Mouse (Mus musculus): ENCODE measurements at regions not wholly inside any gene's neighbourhood (a gene's known extent, or its start where the extent isn't known, plus 50 kb on each side); places are given as distances from the start of the nearest gene placed in this dataset.

GRCm38 (mm10) chr13:103561795-103562705, 212.4 kb downstream of the Srek1 start:
- Histone ChIP-seq H3K4me2 (replicated peaks; ENCODE audit: low read depth, low read length) (no peak overlapping the region), H3K27ac (ENCODE audit: low read length) (no peak overlapping the region), H3K9ac (replicated peaks; ENCODE audit: low read depth) (no peak overlapping the region), H3K4me3 (ENCODE audit: low read depth, low read length) (no peak overlapping the region), H3K36me3 (ENCODE audit: insufficient read depth, low read length) (no peaks in the 10 kb centered on the region), H3K4me1 (ENCODE audit: insufficient read depth, low read depth, low read length) (no peaks in the 10 kb centered on the region), H3K27me3 (replicated peaks; ENCODE audit: insufficient read depth, low read length) (no peaks in the 10 kb centered on the region), H3K9me3 (ENCODE audit: low read length) (no peaks in the 10 kb centered on the region)
- no peak for ATAC-seq
- TF ChIP-seq CTCF (IDR thresholded peaks at IDR 0.05) = no peak
- no peak for TF ChIP-seq EP300 (IDR thresholded peaks at IDR 0.05)
- no peak for DNase-seq (ENCODE audit: low spot score)
- 76% methylated on average over 26 of the region's 26 CpGs for WGBS

- DNase-seq (ENCODE audit: low spot score) (no peak), ATAC-seq (no peak)
- TF ChIP-seq CTCF (IDR thresholded peaks at IDR 0.05) (no peak), EP300 (IDR thresholded peaks at IDR 0.05) (no peak)
- WGBS = 70% methylated on average over 3 of the region's 3 CpGs
- Histone ChIP-seq H3K36me3 (ENCODE audit: insufficient read depth, low read length) (no peaks in the 10 kb centered on the region), H3K9ac (replicated peaks; ENCODE audit: low read depth) (no peak overlapping the region), H3K27me3 (replicated peaks; ENCODE audit: insufficient read depth, low read length) (no peaks in the 10 kb centered on the region), H3K4me1 (ENCODE audit: insufficient read depth, low read depth, low read length) (no peaks in the 10 kb centered on the region), H3K9me3 (ENCODE audit: low read length) (no peaks in the 10 kb centered on the region), H3K4me3 (ENCODE audit: low read depth, low read length) (no peak overlapping the region), H3K4me2 (replicated peaks; ENCODE audit: low read depth, low read length) (no peak overlapping the region), H3K27ac (ENCODE audit: low read length) (no peak overlapping the region)
These were observed 215.5 kb downstream of the Srek1 start for GRCm38 (mm10) chr13:103558915-103559314.

GRCm38 (mm10) chr13:103539577-103539976, 205.3 kb upstream of the Mast4 start:
- Histone ChIP-seq H3K9ac (replicated peaks; ENCODE audit: low read depth) (no peak overlapping the region), H3K4me3 (ENCODE audit: low read depth, low read length) (no peak overlapping the region), H3K4me2 (replicated peaks; ENCODE audit: low read depth, low read length) (no peak overlapping the region), H3K36me3 (ENCODE audit: insufficient read depth, low read length) (no peaks in the 10 kb centered on the region), H3K27me3 (replicated peaks; ENCODE audit: insufficient read depth, low read length) (no peaks in the 10 kb centered on the region), H3K4me1 (ENCODE audit: insufficient read depth, low read depth, low read length) (no peaks in the 10 kb centered on the region), H3K9me3 (ENCODE audit: low read length) (no peaks in the 10 kb centered on the region), H3K27ac (ENCODE audit: low read length) (no peak overlapping the region)
- WGBS = 66% methylated on average over 10 of the region's 10 CpGs
- DNase-seq (ENCODE audit: low spot score) (no peak), ATAC-seq (no peak)
- no peak for TF ChIP-seq EP300 (IDR thresholded peaks at IDR 0.05)
- TF ChIP-seq CTCF (IDR thresholded peaks at IDR 0.05) = no peak

GRCm38 (mm10) chr13:103513825-103514224, 179.5 kb upstream of the Mast4 start:
- Histone ChIP-seq H3K4me2 (replicated peaks; ENCODE audit: low read depth, low read length) (no peak overlapping the region), H3K9ac (replicated peaks; ENCODE audit: low read depth) (no peak overlapping the region), H3K27ac (ENCODE audit: low read length) (no peak overlapping the region), H3K4me3 (ENCODE audit: low read depth, low read length) (no peak overlapping the region), H3K4me1 (ENCODE audit: insufficient read depth, low read depth, low read length) (no peaks in the 10 kb centered on the region), H3K36me3 (ENCODE audit: insufficient read depth, low read length) (no peaks in the 10 kb centered on the region), H3K27me3 (replicated peaks; ENCODE audit: insufficient read depth, low read length) (no peaks in the 10 kb centered on the region), H3K9me3 (ENCODE audit: low read length) (no peaks in the 10 kb centered on the region)
- TF ChIP-seq EP300 (IDR thresholded peaks at IDR 0.05) (no peak), CTCF (IDR thresholded peaks at IDR 0.05) (no peak)
- ATAC-seq (no peak), DNase-seq (ENCODE audit: low spot score) (no peak)
- 79% methylated on average over 1 of the region's 1 CpGs for WGBS

- Histone ChIP-seq H3K9me3 (ENCODE audit: low read length) (no peaks in the 10 kb centered on the region), H3K36me3 (ENCODE audit: insufficient read depth, low read length) (no peaks in the 10 kb centered on the region), H3K9ac (replicated peaks; ENCODE audit: low read depth) (no peak overlapping the region), H3K4me3 (ENCODE audit: low read depth, low read length) (no peak overlapping the region), H3K27me3 (replicated peaks; ENCODE audit: insufficient read depth, low read length) (no peaks in the 10 kb centered on the region), H3K27ac (ENCODE audit: low read length) (no peak overlapping the region), H3K4me1 (ENCODE audit: insufficient read depth, low read depth, low read length) (no peaks in the 10 kb centered on the region), H3K4me2 (replicated peaks; ENCODE audit: low read depth, low read length) (no peak overlapping the region)
- WGBS = 67% methylated on average over 7 of the region's 7 CpGs
- DNase-seq (ENCODE audit: low spot score) = no peak
- TF ChIP-seq EP300 (IDR thresholded peaks at IDR 0.05) = no peak
- TF ChIP-seq CTCF (IDR thresholded peaks at IDR 0.05) = no peak
- no peak for ATAC-seq
These were observed 178.2 kb upstream of the Mast4 start for GRCm38 (mm10) chr13:103512476-103512875.

- Histone ChIP-seq H3K4me1 (ENCODE audit: insufficient read depth, low read depth, low read length) (no peaks in the 10 kb centered on the region), H3K36me3 (ENCODE audit: insufficient read depth, low read length) (no peaks in the 10 kb centered on the region), H3K9ac (replicated peaks; ENCODE audit: low read depth) (no peak overlapping the region), H3K27me3 (replicated peaks; ENCODE audit: insufficient read depth, low read length) (no peaks in the 10 kb centered on the region), H3K4me2 (replicated peaks; ENCODE audit: low read depth, low read length) (no peak overlapping the region), H3K9me3 (ENCODE audit: low read length) (no peaks in the 10 kb centered on the region), H3K4me3 (ENCODE audit: low read depth, low read length) (no peak overlapping the region), H3K27ac (ENCODE audit: low read length) (no peak overlapping the region)
- 63% methylated on average over 7 of the region's 7 CpGs for WGBS
- no peak for TF ChIP-seq CTCF (IDR thresholded peaks at IDR 0.05)
- no peak for TF ChIP-seq EP300 (IDR thresholded peaks at IDR 0.05)
- ATAC-seq (no peak), DNase-seq (ENCODE audit: low spot score) (no peak)
These were observed 170.7 kb upstream of the Mast4 start for GRCm38 (mm10) chr13:103504987-103505386.

All from lung, postnatal 0 days (tissue).